Mouse (Mus musculus): Measurements from ENCODE around the gene Gmppa.

Gmppa gene

GRCm38 (mm10) chr1:75423780-75424390 lies 11.8 kb upstream of the Gmppa start:
- DNase-seq = no peak

- peak; percentile 73 for DNase-seq
Measured at GRCm38 (mm10) chr1:75425796-75426471, 9.8 kb upstream of the Gmppa start.

- peak; percentile 29 for DNase-seq
Measured at GRCm38 (mm10) chr1:75438782-75439181, 3.1 kb downstream of the Gmppa start.

- peak; percentile 59 for DNase-seq
Measured at GRCm38 (mm10) chr1:75440661-75441060, 4.9 kb downstream of the Gmppa start.

- peak; percentile 52 for DNase-seq
Measured at GRCm38 (mm10) chr1:75441471-75441996, 5.8 kb downstream of the Gmppa start.

- DNase-seq = peak; percentile 70
Measured at GRCm38 (mm10) chr1:75442171-75442570, 6.4 kb downstream of the Gmppa start.

- DNase-seq = peak; percentile 88
Measured at GRCm38 (mm10) chr1:75442811-75443210, 7.1 kb downstream of the Gmppa start.

GRCm38 (mm10) chr1:75443247-75444024 lies 7.7 kb downstream of the Gmppa start:
- peak; percentile 71 for DNase-seq

GRCm38 (mm10) chr1:75444208-75444607 lies 8.5 kb downstream of the Gmppa start:
- peak; percentile 37 for DNase-seq

GRCm38 (mm10) chr1:75445141-75445701 lies 9.5 kb downstream of the Gmppa start:
- DNase-seq = peak; percentile 56

GRCm38 (mm10) chr1:75445751-75446611 lies 10.3 kb downstream of the Gmppa start:
- peak; percentile 86 for DNase-seq

- peak; percentile 41 for DNase-seq
Measured at GRCm38 (mm10) chr1:75446656-75447055, 10.9 kb downstream of the Gmppa start.

- DNase-seq = no peak
Measured at GRCm38 (mm10) chr1:75447265-75448051, 11.7 kb downstream of the Gmppa start.

GRCm38 (mm10) chr1:75448052-75448431 lies 12.3 kb downstream of the Gmppa start:
- no peak for DNase-seq

- DNase-seq = no peak
Measured at GRCm38 (mm10) chr1:75448937-75449336, 13.2 kb downstream of the Gmppa start.

- DNase-seq = no peak
Measured at GRCm38 (mm10) chr1:75449377-75450135, 13.8 kb downstream of the Gmppa start.

GRCm38 (mm10) chr1:75450314-75451005 lies 14.7 kb downstream of the Gmppa start, which contains the start of gene Asic4:
Gene Asic4, plus strand, starts transcription at chr1:75450436.
- DNase-seq = no peak

GRCm38 (mm10) chr1:75451900-75452299 lies 16.2 kb downstream of the Gmppa start:
- no peak for DNase-seq

- no peak for DNase-seq
Measured at GRCm38 (mm10) chr1:75455433-75455832, 19.7 kb downstream of the Gmppa start.

GRCm38 (mm10) chr1:75455948-75456347 lies 20.2 kb downstream of the Gmppa start:
- no peak for DNase-seq
